Mouse (Mus musculus) ovary, postnatal 10 days (tissue): ENCODE data around the gene Thbs4.
A peak's percentile ranks its signal among the peaks of the same experiment; 100 is the strongest.

ENCODE experiments used
- DNase-seq: peaks from one replicate; pipeline ENCODE4 v3.0.0; 2022; ENCODE audit warnings: low spot score

The Thbs4 gene

GRCm38 (mm10) chr13:92760519-92760918 lies 34.1 kb downstream of the Thbs4 start:
- no peak for DNase-seq

- no peak for DNase-seq
Measured at GRCm38 (mm10) chr13:92759096-92759495, 35.5 kb downstream of the Thbs4 start.

DNA sequence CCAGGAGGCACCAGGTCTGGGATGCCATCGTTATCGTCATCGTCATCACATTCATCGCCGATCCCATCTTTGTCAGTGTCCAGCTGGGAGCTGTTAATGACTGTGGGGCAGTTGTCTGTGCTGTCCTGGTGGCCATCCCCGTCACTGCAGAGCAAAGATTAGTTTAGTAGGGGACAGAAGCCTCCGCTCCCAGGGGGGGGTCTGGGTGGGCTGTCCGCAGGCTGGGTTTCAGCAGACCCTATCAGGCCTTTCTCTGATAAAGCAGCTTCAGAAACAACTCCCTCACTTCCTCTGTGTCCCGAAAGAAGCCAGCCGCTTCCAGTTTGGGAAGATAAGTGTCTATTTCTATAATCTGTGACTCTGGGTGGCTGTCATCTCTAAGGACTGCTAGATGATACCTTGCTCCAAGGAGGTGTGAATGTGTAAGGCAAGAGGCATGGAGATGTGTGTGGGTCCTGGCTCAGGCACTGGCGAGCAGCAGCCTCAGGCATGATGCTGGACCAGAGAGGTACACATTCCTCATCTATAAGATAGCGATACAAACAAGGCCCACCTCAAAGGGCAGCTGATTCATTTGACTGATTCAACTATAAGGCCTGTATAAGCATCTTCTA lies 36.5 kb downstream of the Thbs4 start:
- DNase-seq: no peak

GRCm38 (mm10) chr13:92755036-92755435 lies 39.6 kb downstream of the Thbs4 start:
- DNase-seq: no peak

GRCm38 (mm10) chr13:92753676-92754075 lies 40.9 kb downstream of the Thbs4 start:
- no peak for DNase-seq

DNA sequence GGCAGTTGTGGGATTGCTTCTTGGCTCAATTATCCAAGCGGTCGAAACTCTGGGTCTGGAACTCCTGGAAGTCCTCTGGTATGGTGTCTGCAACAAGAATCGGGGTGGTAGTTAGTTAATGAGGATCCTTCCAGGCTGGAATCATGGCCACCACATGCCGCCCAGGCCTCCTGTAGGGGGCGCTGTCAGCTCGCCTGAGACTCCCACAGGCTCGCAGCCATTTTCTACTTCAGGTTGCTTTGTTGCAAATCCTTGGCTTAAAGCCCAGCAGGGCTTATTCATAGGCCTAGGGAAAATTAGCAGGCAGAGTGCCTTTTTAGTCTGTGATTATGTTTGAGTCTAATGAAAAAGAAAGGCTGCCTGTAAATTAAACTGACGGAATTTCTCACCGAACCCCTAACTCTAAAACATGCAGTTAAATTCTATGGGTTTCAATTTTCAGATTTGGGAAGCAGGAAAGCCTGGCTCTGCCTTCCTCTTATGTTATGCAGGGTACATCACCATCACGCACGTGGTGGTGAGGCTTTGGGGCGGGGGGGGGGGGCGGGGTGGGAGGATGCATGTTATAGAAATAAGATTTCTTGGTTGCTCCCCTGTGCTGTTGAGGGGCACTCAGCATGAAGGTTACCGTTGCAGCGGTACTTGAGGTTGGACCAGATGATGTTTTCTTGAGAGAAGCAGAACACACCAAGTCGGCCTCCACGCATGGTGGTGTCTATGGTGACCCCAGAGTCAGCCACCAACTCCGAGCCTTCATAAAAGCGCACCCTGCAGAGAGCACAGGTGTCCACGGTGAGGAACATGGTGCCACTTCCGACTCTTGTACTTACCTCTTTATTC lies 42.7 kb downstream of the Thbs4 start:
- DNase-seq: peak; percentile 83

DNA sequence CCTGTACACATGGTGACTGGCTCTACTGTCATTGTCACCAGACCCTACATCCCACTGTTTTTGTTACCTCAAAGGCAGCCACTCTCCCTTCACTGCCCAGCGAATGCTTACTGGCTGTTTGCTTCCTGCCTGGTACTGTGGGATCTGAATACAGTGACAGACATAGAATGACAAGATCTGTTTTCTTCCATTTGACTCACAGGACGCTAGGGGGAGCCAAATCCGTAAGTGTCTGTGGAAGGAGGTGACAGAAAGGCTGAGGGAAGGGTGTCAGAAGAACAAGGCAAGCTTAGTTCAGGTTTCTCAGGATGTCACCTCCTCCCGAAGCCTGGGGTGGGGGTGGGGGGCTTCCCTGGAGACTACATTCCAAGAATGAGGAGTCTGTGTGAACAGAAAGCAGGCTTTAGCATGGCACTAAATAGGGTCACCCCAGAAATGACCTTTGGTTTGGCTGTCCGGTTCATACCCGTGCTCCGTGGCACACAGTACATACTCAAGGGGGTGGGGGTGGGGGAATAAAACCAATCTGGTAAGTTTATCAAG lies 43.6 kb downstream of the Thbs4 start:
- no peak for DNase-seq

- DNase-seq: no peak
Measured at GRCm38 (mm10) chr13:92743337-92743736, 51.3 kb downstream of the Thbs4 start.

- no peak for DNase-seq
Measured at GRCm38 (mm10) chr13:92742886-92743285, 51.7 kb downstream of the Thbs4 start.

- DNase-seq: no peak
Measured at GRCm38 (mm10) chr13:92740671-92741270, 53.8 kb downstream of the Thbs4 start.

- no peak for DNase-seq
Measured at GRCm38 (mm10) chr13:92739858-92740257, 54.8 kb downstream of the Thbs4 start.

GRCm38 (mm10) chr13:92738821-92739220 lies 55.8 kb downstream of the Thbs4 start:
- DNase-seq: no peak

DNA sequence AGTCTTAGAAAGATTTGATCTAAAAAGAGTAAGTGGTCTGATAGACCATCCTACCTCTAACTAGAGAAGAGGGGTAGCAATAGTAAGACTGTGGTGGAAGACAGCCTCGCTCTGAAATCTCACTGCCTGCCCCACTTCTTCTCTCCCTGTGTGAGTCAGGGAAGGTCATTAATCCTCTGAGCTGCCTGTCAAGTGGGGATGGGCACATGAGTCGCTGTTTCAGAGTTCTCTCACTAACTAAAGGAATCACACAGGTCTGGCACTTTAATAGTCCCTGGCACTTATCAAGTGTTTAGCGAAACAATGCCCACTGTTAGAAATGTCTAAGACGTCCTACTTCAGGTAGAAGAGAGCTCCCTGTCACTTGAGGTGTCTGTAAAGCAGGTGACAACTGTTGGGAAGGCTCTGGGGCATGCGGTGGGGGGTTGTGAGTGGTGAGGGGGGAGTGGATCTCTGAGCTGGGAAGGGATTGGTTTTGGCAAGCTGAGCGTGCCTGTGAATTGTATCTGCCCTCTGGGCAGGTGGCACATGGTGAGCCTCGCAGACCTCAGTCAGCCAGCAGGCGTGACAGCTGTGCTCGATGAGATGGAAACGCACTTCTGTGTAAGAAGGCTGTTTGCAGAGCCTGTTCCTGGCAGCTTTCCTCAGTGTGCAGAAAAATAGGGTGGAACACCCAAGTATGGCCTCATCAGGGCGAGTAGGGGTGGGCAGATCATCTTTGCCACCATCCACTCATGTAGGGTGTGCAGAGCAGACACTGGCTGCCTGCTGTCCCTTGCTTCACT lies 57.9 kb downstream of the Thbs4 start:
- DNase-seq: no peak

GRCm38 (mm10) chr13:92735693-92736092 lies 58.9 kb downstream of the Thbs4 start:
- DNase-seq: no peak

GRCm38 (mm10) chr13:92733741-92734140 lies 60.9 kb downstream of the Thbs4 start:
- DNase-seq: no peak

- DNase-seq: no peak
Measured at GRCm38 (mm10) chr13:92733252-92733651, 61.4 kb downstream of the Thbs4 start.

- DNase-seq: no peak
Measured at GRCm38 (mm10) chr13:92732836-92733235, 61.8 kb downstream of the Thbs4 start.

DNA sequence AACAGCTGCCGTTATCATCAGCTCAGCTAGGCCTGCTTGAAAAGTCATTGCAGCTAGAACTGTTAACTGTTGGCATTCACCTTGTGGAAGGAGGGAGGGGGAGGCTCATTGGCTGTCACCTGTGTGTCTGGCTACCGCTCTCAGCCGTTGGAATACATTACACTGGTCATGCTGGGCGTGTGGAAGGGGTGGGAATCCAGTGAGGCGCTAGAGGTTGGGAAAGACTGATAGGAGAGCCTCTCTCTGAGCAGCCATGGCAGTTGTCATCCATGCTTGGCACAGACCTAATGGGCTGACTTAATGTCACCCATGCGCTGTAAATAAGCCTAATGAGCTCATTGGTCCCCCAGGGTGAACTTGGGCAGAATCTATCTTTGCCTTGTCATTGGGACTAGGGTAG lies 62.8 kb downstream of the Thbs4 start:
- no peak for DNase-seq

- no peak for DNase-seq
Measured at GRCm38 (mm10) chr13:92729811-92730210, 64.8 kb downstream of the Thbs4 start.

- no peak for DNase-seq
Measured at GRCm38 (mm10) chr13:92722389-92722788, 72.2 kb downstream of the Thbs4 start.

GRCm38 (mm10) chr13:92721006-92721405 lies 73.6 kb downstream of the Thbs4 start:
- DNase-seq: no peak
